Mouse (Mus musculus) heart, postnatal 0 days (tissue): ENCODE measurements around the gene Olfr1241.

Source experiments
- CTCF ChIP-seq: IDR thresholded peaks from 2 replicates; pipeline ENCODE4 v1.5.1; 2016; ENCODE audit warnings: antibody characterized with exemption, control low read depth, low read depth
- EP300 ChIP-seq: IDR thresholded peaks from 2 replicates; pipeline ENCODE4 v1.6.1; 2016; ENCODE audit warnings: antibody characterized with exemption, low read depth

- TF ChIP-seq CTCF (no peak), EP300 (no peak)
These were observed 11.3 kb upstream of the Olfr1241 start, which contains the start of gene Olfr1242 for GRCm38 (mm10) chr2:89498235-89498634.
